Mouse (Mus musculus): ENCODE data around the gene Trmu. TPM values are rescaled to one million over a fixed set of nuclear protein-coding genes. Genes with fewer than 3 reads are reported as not detected.
A peak's percentile ranks its signal among the peaks of the same experiment; 100 is the strongest.

Gene Trmu
- 34.4 and 36.5 TPM in 2 replicates for polyA plus RNA-seq (2016; fragmentation: Nextera tagmentation; extraction: Ambion mirVana)

DNA sequence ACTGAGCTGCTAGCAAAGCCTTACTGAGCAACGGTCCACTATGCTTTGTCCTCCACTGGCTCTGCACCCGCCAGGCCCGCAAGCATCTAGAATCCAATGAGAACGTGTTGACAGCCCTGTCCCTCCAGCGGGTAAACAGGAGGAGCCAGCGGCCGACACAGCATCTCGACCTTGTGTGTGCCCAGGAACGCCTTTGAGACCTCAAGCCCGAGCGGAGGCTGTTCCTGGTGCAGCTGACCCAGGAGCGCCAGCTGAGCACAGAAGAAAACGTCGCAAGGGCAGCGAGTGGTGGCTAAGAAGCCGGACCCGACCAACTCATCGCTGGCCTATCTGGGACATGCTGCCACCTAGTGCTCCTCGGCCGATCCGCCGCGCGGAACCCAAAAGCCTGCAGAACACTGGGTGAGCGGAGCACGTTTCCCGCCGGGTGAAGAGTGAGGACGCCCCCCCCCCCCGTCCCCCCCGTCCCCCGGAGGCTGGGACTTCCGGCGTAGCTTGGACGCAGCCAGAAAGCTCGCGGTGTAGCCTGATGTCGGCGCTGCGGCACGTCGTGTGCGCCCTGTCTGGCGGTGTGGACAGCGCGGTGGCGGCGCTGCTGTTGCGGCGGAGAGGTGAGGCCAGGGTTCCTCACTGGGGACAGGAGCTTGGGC lies at the start of gene Trmu:
Trmu (plus strand) TSS at position 465 of the 650 bp plus-strand sequence.
- Histone ChIP-seq H3K27ac (peak within 1 kb of the TSS; percentile 91), H3K4me3 (peak within 1 kb of the TSS; percentile 83), H3K4me1 (peaks cover 18% of the 10 kb centered on the region), H3K27me3 (ENCODE audit: insufficient read depth, poor library complexity, severe bottlenecking) (no peaks in the 10 kb centered on the region), H3K36me3 (peaks cover 48% of the 10 kb centered on the region), H3K9me3 (no peaks in the 10 kb centered on the region)
- WGBS = under 1% methylated on average over 50 of the region's 50 CpGs
- peak; percentile 98 for DNase-seq (ENCODE audit: low spot score)

DNA sequence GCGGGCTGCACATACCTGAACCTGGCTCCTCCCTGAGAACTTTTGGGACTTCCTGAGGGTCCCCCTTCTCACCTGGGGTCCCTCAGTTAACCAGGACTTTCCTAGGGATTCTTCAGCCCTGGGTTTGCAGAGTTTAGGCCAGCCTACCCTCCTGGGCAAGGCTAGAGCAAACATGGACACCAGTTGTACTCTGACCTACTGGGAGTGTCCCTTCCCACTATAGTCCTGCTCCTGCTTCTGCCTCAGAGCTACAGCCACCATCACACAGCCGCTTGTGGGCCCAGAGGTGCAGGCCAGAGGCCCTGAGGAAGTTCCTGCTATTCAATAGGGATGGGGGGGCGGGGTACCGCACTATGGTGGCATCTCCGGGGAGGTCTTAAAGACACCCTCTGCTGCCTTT lies 49.6 kb upstream of the Trmu start:
- DNase-seq (ENCODE audit: low spot score) = no peak
- Histone ChIP-seq H3K4me3 (no peak overlapping the region), H3K4me1 (peaks cover 25% of the 10 kb centered on the region), H3K27ac (no peak overlapping the region), H3K9me3 (no peaks in the 10 kb centered on the region), H3K27me3 (ENCODE audit: insufficient read depth, poor library complexity, severe bottlenecking) (no peaks in the 10 kb centered on the region), H3K36me3 (no peaks in the 10 kb centered on the region)
- WGBS = 74% methylated on average over 5 of the region's 5 CpGs

DNA sequence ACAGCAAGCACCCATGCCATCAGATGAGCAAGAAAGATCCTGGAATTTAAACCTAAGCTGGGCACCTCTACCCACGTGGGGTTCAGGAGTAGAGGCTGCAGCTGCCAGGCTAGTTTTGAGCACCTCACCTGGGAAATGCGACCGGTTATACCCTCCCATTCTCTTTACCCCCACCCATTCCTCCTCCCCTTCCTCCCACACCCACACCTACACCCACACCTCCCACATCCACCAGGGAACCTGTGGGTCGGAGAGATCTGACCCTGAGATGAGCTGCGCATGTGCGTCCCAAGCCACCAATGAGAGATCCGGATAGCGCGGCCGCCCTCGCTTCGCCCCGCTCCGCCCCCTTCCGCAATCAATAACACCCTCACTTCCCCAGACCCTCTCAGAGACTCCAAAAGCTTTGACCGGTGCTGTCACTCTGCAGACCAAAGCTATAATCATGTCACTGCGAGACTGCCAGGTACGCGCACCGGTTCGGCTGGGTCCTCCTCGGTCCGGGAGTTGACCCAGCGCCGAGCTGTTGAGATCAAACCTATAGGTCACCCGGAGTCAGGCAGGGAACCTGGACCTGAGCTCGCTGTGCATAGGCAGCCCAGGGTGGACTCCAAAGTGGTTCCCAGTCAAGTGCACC lies 47.0 kb upstream of the Trmu start, which contains the start of gene Ttc38:
Ttc38 (plus strand) TSS at position 353 of the 637 bp plus-strand sequence.
- H3K27ac ChIP-seq = peak within 1 kb of the TSS; percentile 84
- peaks cover 18% of the 10 kb centered on the region for H3K4me1 ChIP-seq
- peak within 1 kb of the TSS; percentile 78 for H3K4me3 ChIP-seq
- H3K27me3 ChIP-seq (ENCODE audit: insufficient read depth, poor library complexity, severe bottlenecking) = no peaks in the 10 kb centered on the region
- no peaks in the 10 kb centered on the region for H3K9me3 ChIP-seq
- 2% methylated on average over 27 of the region's 27 CpGs for WGBS
- H3K36me3 ChIP-seq = no peaks in the 10 kb centered on the region
- peak; percentile 91 for DNase-seq (ENCODE audit: low spot score)

DNA sequence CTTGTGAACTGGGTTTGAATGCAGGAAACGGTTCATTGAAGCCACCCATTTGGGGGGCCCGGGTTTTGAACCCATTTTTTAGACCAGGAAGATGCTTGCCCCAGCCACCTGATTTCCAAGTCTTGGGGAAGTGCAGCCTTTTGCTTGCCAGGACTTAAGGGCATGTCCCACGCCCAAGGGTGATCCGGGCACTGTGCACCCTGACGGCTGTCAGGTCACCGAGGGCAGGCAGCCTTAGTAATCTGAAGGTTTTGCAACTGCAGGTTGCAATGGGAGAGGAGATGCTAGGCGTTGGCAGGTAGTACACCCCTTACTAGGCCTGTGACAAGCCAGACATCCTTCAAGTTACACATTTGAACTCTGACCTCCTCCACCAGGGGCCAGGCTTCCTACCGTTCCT lies 46.5 kb upstream of the Trmu start:
- Histone ChIP-seq H3K27ac (peak overlapping the region; percentile 84), H3K4me1 (peaks cover 15% of the 10 kb centered on the region), H3K4me3 (peak overlapping the region; percentile 78), H3K27me3 (ENCODE audit: insufficient read depth, poor library complexity, severe bottlenecking) (no peaks in the 10 kb centered on the region), H3K36me3 (no peaks in the 10 kb centered on the region), H3K9me3 (no peaks in the 10 kb centered on the region)
- WGBS = 50% methylated on average over 8 of the region's 8 CpGs
- no peak for DNase-seq (ENCODE audit: low spot score)

DNA sequence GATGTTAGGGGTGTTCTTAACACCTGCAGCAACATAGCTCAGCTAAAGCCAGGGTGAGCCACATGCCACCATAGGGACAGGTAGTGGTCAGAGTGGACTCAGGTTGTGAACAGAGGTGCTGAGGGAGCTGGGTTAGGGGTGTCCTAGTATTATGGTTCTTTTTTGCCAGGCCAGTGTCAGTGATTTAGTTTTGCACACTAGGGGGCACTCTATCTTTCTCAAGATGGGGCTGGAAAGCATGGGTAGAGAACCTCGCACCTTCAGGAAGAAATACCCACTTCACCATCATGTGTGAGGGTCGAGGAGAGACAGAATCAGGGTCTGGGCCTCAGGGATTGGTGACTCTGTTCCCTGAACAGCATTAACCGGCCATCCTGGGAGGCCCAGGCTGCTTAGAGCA lies 43.8 kb upstream of the Trmu start:
- Histone ChIP-seq H3K27me3 (ENCODE audit: insufficient read depth, poor library complexity, severe bottlenecking) (no peaks in the 10 kb centered on the region), H3K4me3 (no peak overlapping the region), H3K4me1 (peaks cover 15% of the 10 kb centered on the region), H3K27ac (no peak overlapping the region), H3K36me3 (no peaks in the 10 kb centered on the region), H3K9me3 (no peaks in the 10 kb centered on the region)
- 56% methylated on average over 3 of the region's 3 CpGs for WGBS
- no peak for DNase-seq (ENCODE audit: low spot score)

DNA sequence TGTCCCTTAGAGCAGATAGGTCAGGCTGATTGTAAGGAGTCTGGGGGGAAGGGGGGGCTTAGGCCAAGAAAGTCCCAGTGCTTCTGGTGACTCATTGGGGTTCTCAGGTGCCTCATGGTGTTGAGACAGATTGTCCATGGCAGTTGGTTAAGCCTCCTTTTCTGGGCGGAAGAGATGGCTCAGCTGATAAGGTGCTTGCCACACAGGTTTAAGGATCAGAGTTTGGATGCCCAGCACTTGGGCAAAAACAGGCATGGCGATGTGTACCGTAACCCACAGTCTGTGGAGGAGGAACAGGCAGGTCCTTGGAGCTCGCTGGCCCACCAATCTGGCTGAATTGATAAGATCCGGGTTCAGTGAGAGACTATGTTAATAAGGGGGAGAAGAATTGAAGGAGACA lies 42.2 kb upstream of the Trmu start:
- H3K4me3 ChIP-seq = no peak overlapping the region
- peaks cover 14% of the 10 kb centered on the region for H3K4me1 ChIP-seq
- DNase-seq (ENCODE audit: low spot score) = no peak
- no peak overlapping the region for H3K27ac ChIP-seq
- no peaks in the 10 kb centered on the region for H3K27me3 ChIP-seq (ENCODE audit: insufficient read depth, poor library complexity, severe bottlenecking)
- 83% methylated on average over 5 of the region's 5 CpGs for WGBS
- no peaks in the 10 kb centered on the region for H3K36me3 ChIP-seq
- no peaks in the 10 kb centered on the region for H3K9me3 ChIP-seq

DNA sequence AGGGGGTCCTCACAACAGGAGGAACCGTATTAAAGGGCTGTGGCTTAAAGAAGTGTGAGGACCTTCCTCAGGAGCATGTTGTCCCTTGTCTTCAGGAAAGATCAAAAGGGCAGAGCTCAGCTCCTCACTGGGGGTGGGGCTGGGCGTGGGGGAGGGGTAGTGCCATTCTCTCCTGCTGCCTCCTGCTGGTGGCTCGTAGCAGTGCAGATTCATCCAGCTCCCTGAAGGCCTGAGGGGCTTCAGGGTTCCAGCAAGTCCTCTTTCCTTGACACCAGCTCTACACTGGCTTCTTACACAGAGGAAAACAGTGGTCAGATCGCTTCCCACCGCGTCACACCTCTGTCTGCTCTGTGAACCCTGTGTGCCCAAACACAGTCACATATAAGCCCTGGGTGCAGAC lies 38.1 kb upstream of the Trmu start:
- Histone ChIP-seq H3K4me3 (no peak overlapping the region), H3K9me3 (no peaks in the 10 kb centered on the region), H3K36me3 (no peaks in the 10 kb centered on the region), H3K27me3 (ENCODE audit: insufficient read depth, poor library complexity, severe bottlenecking) (no peaks in the 10 kb centered on the region), H3K4me1 (peaks cover 5% of the 10 kb centered on the region; the same call in 1 of the 2 replicates), H3K27ac (no peak overlapping the region)
- no peak for DNase-seq (ENCODE audit: low spot score)
- 23% methylated on average over 6 of the region's 6 CpGs for WGBS

DNA sequence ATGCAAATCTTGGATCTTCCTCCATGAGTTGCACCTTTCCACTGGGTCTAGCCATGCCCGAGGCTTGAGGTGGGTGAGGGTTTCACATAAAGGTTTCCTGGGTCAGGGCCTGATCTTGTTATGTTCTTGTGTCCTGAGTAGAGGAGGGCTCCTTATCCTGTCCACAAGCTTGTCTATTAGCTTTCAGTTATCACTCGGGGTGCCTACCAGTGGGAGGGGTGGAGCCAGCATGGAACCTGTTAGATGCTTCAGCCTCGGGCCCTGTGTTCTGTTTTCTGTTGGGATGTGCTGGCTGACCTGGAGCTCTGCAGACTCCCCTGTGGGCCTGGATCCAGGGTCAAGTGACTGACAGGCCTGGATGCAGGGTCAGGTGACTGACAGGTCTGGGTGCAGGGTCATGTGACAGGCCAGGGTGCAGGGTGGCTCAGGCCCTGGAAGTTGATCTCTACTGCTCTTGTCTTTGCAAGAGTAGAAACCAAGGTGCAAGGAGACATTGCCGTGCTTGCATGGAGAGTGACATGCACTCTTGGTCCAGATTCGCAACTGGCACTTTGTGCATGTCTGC lies 37.2 kb upstream of the Trmu start:
- H3K4me3 ChIP-seq = no peak overlapping the region
- H3K27ac ChIP-seq = no peak overlapping the region
- no peaks in the 10 kb centered on the region for H3K9me3 ChIP-seq
- WGBS = 67% methylated on average over 5 of the region's 5 CpGs
- no peak for DNase-seq (ENCODE audit: low spot score)
- no peaks in the 10 kb centered on the region for H3K36me3 ChIP-seq
- peaks cover 5% of the 10 kb centered on the region; the same call in 1 of the 2 replicates for H3K4me1 ChIP-seq
- H3K27me3 ChIP-seq (ENCODE audit: insufficient read depth, poor library complexity, severe bottlenecking) = no peaks in the 10 kb centered on the region

DNA sequence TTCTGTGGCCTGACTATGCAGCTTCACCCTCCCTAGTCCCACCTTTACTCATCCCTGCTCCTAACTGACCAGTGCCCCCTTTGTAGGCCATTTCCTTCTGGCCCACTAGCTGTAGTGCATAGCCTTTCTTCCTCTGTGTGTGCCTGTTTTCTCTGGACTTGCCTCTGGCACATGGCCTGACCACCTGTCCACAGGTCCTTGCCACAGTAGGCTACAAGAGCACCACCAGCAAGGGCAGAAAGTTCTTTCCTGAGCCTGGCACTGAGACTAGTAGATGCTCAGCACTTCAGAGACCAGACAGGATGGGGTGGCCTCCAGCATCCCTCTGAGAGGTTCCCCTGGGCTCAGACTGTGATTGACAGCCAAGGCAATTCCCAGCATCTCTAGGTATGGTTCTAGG lies 34.0 kb upstream of the Trmu start:
- no peaks in the 10 kb centered on the region for H3K27me3 ChIP-seq (ENCODE audit: insufficient read depth, poor library complexity, severe bottlenecking)
- no peak for DNase-seq (ENCODE audit: low spot score)

DNA sequence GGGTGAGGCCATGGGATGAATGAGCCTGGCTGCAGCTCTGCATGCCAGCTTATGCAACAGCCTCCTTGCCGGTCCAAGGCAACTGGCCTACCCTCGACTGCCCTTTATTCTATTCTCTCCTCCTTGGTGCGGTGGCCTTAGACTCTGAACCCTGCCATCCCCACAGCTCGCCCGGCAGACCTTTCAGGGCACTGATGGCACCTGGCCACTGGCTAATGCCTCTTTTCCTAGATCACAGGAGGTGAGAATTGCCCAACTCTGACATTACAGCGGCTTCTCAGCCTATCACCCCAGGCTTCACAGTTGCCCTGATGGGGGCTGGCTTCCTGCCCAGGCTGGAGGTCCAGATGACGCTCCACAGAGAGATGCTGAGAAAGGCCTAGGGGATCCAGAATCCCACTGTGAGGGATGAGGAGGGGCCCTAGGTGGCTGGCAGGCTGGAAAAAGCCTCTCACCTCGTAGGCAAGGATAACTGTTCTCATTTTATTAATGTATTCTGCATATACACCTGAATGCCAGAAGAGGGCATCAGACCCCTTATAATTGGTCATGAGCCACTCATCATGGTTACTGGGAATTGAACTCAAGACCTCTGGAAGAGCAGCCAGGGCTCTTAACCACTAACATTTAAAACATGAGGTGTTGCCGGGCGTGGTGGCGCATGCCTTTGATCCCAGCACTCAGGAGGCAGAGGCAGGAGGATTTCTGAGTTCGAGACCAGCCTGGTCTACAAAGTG lies 27.3 kb upstream of the Trmu start:
- Histone ChIP-seq H3K36me3 (no peaks in the 10 kb centered on the region; the same call in 1 of the 2 replicates), H3K27ac (no peak overlapping the region), H3K9me3 (no peaks in the 10 kb centered on the region), H3K27me3 (ENCODE audit: insufficient read depth, poor library complexity, severe bottlenecking) (peaks cover 17% of the 10 kb centered on the region; the same call in 1 of the 2 replicates), H3K4me3 (no peak overlapping the region), H3K4me1 (no peaks in the 10 kb centered on the region)
- no peak for DNase-seq (ENCODE audit: low spot score)
- 74% methylated on average over 12 of the region's 12 CpGs for WGBS

More for the DNA sequence above, 34.0 kb upstream of the Trmu start:
- H3K4me3 ChIP-seq = no peak overlapping the region
- H3K4me1 ChIP-seq = peaks cover 5% of the 10 kb centered on the region; the same call in 1 of the 2 replicates
- no peak overlapping the region for H3K27ac ChIP-seq
- H3K36me3 ChIP-seq = no peaks in the 10 kb centered on the region
- no peaks in the 10 kb centered on the region for H3K9me3 ChIP-seq

DNA sequence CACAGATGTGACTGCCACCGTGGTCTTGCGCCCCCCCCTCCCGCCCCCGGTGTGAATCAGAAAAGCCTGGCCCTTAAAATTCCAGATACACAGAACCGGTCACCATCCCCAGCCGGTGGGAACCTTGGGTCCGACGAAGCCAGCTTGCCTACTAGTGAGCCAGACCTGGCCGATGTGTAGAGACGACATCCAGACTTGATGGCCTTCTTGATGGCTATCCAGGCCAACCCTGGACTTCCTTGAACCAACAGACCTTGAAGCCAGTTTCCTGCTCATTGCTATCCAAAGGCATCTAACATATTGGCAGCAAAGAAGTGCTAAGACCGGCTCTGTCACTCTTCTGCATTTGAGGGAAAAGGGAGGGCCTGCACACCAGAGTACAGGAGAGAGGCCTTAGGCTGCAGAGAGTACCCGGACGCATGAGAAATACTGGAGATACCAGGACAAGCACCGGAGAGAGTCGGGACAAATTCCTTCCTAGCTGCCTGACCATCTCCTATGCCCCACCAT lies 20.1 kb upstream of the Trmu start:
- no peak for DNase-seq (ENCODE audit: low spot score)
- peaks cover 24% of the 10 kb centered on the region for H3K36me3 ChIP-seq
- H3K27me3 ChIP-seq (ENCODE audit: insufficient read depth, poor library complexity, severe bottlenecking) = 0 out of 2 replicates have a peak, but pooled peaks cover 4% of the 10 kb centered on the region
- H3K4me1 ChIP-seq = peaks cover 20% of the 10 kb centered on the region
- no peaks in the 10 kb centered on the region for H3K9me3 ChIP-seq
- H3K4me3 ChIP-seq = peak overlapping the region; percentile 89
- H3K27ac ChIP-seq = peak overlapping the region; percentile 93
- 17% methylated on average over 15 of the region's 15 CpGs for WGBS

DNA sequence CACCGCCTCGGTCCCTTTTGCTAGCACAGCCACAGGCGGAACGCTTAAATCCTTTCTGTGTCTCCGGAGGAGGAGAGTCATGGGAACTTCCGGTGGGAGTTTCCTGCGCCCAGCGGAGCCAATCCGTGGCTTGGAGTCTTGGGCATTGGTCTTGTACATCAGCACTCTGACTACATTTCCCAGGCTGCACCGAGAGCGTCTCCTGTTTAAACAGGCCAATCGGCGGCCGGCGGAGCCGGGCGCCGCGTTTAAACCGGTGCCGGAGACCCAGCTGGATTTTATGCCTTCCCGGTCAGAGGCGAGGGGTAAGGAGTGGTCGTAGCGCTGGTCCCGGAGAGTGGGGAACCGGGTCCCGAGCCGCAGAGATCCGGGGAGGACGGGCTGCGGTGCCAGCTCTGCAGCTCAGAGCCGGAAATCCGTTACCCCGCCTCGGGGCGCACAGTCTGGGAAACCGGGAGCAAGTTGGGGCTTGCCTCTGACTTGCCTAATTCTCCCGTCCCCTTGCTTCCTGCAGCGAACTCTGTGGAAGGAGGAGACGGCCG lies 19.6 kb upstream of the Trmu start, which contains the start of gene Gtse1:
Gtse1 (plus strand) TSS at position 256 of the 542 bp plus-strand sequence.
- H3K27ac ChIP-seq = peak within 1 kb of the TSS; percentile 93
- peaks cover 20% of the 10 kb centered on the region for H3K4me1 ChIP-seq
- H3K4me3 ChIP-seq = peak within 1 kb of the TSS; percentile 89
- no peaks in the 10 kb centered on the region for H3K9me3 ChIP-seq
- under 1% methylated on average over 42 of the region's 42 CpGs for WGBS
- DNase-seq (ENCODE audit: low spot score) = peak; percentile 99
- H3K27me3 ChIP-seq (ENCODE audit: insufficient read depth, poor library complexity, severe bottlenecking) = 0 out of 2 replicates have a peak, but pooled peaks cover under 1% of the 10 kb centered on the region
- H3K36me3 ChIP-seq = peaks cover 29% of the 10 kb centered on the region
